Mouse (Mus musculus): ENCODE data around the gene Clstn3.
A peak's percentile ranks its signal among the peaks of the same experiment; 100 is the strongest.
"Not testable (repeated sequence)": the region's sequence is repeated elsewhere in the genome, so short reads cannot be mapped to it uniquely, and the experiment has no call there.

Gene Clstn3

GRCm38 (mm10) chr6:124408355-124408754 is 56.2 kb downstream of the Clstn3 start:
- no peak for DNase-seq

GRCm38 (mm10) chr6:124407180-124407579 is 57.4 kb downstream of the Clstn3 start:
- DNase-seq = no peak

- DNase-seq = peak; percentile 42 to 68
Observed at GRCm38 (mm10) chr6:124406326-124406725, 58.3 kb downstream of the Clstn3 start.

- DNase-seq = no peak
Observed at GRCm38 (mm10) chr6:124399738-124400137, 64.9 kb downstream of the Clstn3 start.

GRCm38 (mm10) chr6:124394991-124395390 is 69.6 kb downstream of the Clstn3 start:
- not testable (repeated sequence) for DNase-seq
